Mouse (Mus musculus) heart, embryonic 14.5 days (tissue): ENCODE data around the gene Dyrk1b. TPM values are rescaled to one million over a fixed set of nuclear protein-coding genes. Genes with fewer than 3 reads are reported as not detected.
A peak's percentile ranks its signal among the peaks of the same experiment; 100 is the strongest.

Experiments
- ATAC-seq: fragments of 200-750 bp; cut with Nextera tagmentation; 2 replicates; pipeline ENCODE4 v1.8.0; 2017; ENCODE audit warnings: low read depth, moderate TSS enrichment; ENCODE audit not compliant: insufficient number of reproducible peaks, insufficient read depth, low FRiP score
- H3K27ac ChIP-seq, 2 experiments: fragments of 200-500 bp in 1 of 2; fragments of 300-500 bp in 1 of 2; sonication (generic) in 1 of 2; replicated peaks in 1 of 2; 2 replicates each; pipeline ENCODE4 v1.5.1; 2012 to 2014; ENCODE audit warnings: low read depth in 2 of 2, low read length in 2 of 2, control low read depth in 1 of 2, mild to moderate bottlenecking in 1 of 2, mixed read lengths in 1 of 2; ENCODE audit not compliant: control insufficient read depth in 1 of 2, insufficient read depth in 1 of 2
- H3K27me3 ChIP-seq: fragments of 300-500 bp; sonication (generic); 2 replicates; pipeline ENCODE4 v1.6.1; 2014; ENCODE audit warnings: mild to moderate bottlenecking, low read length, control low read depth; ENCODE audit not compliant: control insufficient read depth, insufficient read depth
- H3K36me3 ChIP-seq: fragments of 300-500 bp; sonication (generic); 2 replicates; pipeline ENCODE4 v1.6.1; 2014; ENCODE audit warnings: mild to moderate bottlenecking, control low read depth, low read length, mixed read lengths; ENCODE audit not compliant: control insufficient read depth, insufficient read depth
- H3K4me1 ChIP-seq, 2 experiments: fragments of 200-500 bp in 1 of 2; fragments of 300-500 bp in 1 of 2; sonication (generic) in 1 of 2; 2 replicates each; pipeline ENCODE4 v1.6.1; 2012 to 2014; ENCODE audit warnings: low read length in 2 of 2, control low read depth in 1 of 2, mixed read lengths in 1 of 2; ENCODE audit not compliant: control insufficient read depth in 2 of 2, insufficient read depth in 2 of 2
- H3K4me2 ChIP-seq: fragments of 300-500 bp; sonication (generic); 2 replicates; pipeline ENCODE4 v1.6.1; 2014; ENCODE audit warnings: mild to moderate bottlenecking, low read length
- H3K4me3 ChIP-seq, 2 experiments: fragments of 200-500 bp in 1 of 2; fragments of 300-500 bp in 1 of 2; sonication (generic) in 1 of 2; 2 replicates each; pipeline ENCODE4 v1.5.1; 2012 to 2014; ENCODE audit warnings: low read length in 2 of 2, mild to moderate bottlenecking in 2 of 2, control low read depth in 1 of 2, low read depth in 1 of 2, moderate library complexity in 1 of 2; ENCODE audit not compliant: control insufficient read depth in 1 of 2, insufficient read depth in 1 of 2
- H3K9ac ChIP-seq: fragments of 300-500 bp; sonication (generic); 2 replicates; pipeline ENCODE4 v1.6.1; 2014; ENCODE audit warnings: mild to moderate bottlenecking, low read length
- H3K9me3 ChIP-seq: fragments of 300-500 bp; sonication (generic); 2 replicates; pipeline ENCODE4 v1.6.1; 2016; ENCODE audit warnings: low read length, control low read depth; ENCODE audit not compliant: control insufficient read depth
- WGBS: fragments of 180-500 bp; shearing (Covaris S2); extraction: QIAGEN DNeasy Blood & Tissue Kit; methylation state at CpG from one replicate; pipeline ENCODE4 v1.1.7; 2014; 5-methylcytosine and 5-hydroxymethylcytosine counted together
- polyA plus RNA-seq: library from polyadenylated mRNA; unstranded; fragments of >200 nt; fragmentation: Nextera tagmentation; extraction: Ambion mirVana; gene quantifications from 2 replicates; pipeline ENCODE4 v1.2.1, GENCODE M21; 2014

The Dyrk1b gene
- polyA plus RNA-seq, 1 experiment from 2014 or later: 10.7 TPM

DNA sequence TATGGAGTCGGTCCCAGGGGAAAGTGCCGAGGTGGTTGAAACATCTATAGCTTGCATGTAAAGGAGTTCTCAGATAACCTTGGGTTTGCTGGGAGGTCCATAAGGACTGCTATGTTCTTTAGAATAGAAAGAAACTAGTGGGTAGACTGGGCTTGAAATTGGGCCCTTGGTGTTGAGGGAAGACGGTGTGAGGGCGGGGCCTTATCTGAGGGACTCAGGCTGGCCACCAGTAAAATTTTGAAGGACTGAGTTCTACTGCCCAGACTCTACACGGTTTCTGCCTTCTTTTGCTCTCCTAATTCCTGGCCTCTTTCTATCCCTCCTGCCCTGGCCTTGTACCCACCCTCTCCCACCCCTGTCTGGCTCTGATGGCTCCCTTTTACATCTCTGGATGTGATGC lies 1.6 kb downstream of the Dyrk1b start:
- no peak for ATAC-seq
- H3K9ac ChIP-seq: peak overlapping the region; percentile 89
- peak overlapping the region; percentile 90 to 98; a peak in 2 of 4 replicates for H3K4me3 ChIP-seq
- peaks cover 79% of the 10 kb centered on the region for H3K36me3 ChIP-seq
- no peaks in the 10 kb centered on the region for H3K9me3 ChIP-seq
- 74% methylated on average over 5 of the region's 5 CpGs for WGBS
- no peaks in the 10 kb centered on the region for H3K27me3 ChIP-seq
- peak overlapping the region; percentile 93 for H3K4me2 ChIP-seq
- peaks cover 5 to 9% of the 10 kb centered on the region in 2 experiments; a peak in 3 of 4 replicates for H3K4me1 ChIP-seq
- no peak overlapping the region for H3K27ac ChIP-seq

DNA sequence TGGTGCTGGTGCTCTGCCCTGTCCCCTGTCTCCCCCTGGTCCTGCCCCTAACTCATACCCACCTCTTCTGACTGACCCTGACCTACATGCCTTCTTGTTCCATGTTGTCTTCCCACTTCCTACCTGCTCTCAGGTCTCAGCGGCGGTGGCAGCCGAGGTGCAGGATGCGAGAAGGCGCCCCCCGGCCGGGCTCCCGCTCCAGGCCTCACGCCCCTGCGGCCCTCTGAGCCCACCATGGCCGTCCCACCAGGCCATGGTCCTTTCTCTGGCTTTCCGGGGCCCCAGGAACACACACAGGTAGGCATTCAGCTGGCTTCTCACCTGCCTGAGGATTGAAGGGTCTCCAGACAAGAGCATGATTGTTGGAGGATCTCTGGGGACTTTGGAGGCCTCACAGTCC lies 2.1 kb downstream of the Dyrk1b start:
- Histone ChIP-seq H3K27ac (no peak overlapping the region), H3K36me3 (peaks cover 79% of the 10 kb centered on the region), H3K9ac (peak overlapping the region; percentile 89; the same call in 1 of the 2 replicates), H3K9me3 (no peaks in the 10 kb centered on the region), H3K27me3 (no peaks in the 10 kb centered on the region), H3K4me1 (peaks cover 5 to 9% of the 10 kb centered on the region in 2 experiments; a peak in 3 of 4 replicates), H3K4me3 (no peak overlapping the region), H3K4me2 (no peak overlapping the region)
- no peak for ATAC-seq
- WGBS: 95% methylated on average over 12 of the region's 12 CpGs

DNA sequence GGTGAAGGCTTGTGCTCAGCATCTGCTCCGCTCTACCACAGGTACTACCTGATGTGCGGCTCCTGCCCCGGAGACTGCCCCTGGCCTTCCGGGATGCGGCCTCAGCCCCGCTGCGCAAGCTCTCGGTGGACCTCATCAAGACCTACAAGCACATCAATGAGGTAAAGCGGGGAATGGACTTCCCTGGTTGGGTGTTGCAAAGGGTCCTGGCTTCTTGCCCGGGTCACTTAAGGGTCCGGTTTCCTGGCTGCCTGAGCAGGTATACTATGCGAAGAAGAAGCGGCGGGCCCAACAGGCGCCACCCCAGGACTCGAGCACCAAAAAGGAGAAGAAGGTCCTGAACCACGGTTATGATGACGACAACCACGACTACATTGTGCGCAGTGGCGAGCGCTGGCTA lies 3.1 kb downstream of the Dyrk1b start:
- Histone ChIP-seq H3K4me1 (peaks cover 5 to 9% of the 10 kb centered on the region in 2 experiments; a peak in 3 of 4 replicates), H3K4me2 (no peak overlapping the region), H3K36me3 (peaks cover 79% of the 10 kb centered on the region), H3K27me3 (no peaks in the 10 kb centered on the region), H3K9ac (no peak overlapping the region), H3K27ac (no peak overlapping the region), H3K9me3 (no peaks in the 10 kb centered on the region), H3K4me3 (no peak overlapping the region)
- ATAC-seq: no peak
- WGBS: 93% methylated on average over 22 of the region's 22 CpGs

DNA sequence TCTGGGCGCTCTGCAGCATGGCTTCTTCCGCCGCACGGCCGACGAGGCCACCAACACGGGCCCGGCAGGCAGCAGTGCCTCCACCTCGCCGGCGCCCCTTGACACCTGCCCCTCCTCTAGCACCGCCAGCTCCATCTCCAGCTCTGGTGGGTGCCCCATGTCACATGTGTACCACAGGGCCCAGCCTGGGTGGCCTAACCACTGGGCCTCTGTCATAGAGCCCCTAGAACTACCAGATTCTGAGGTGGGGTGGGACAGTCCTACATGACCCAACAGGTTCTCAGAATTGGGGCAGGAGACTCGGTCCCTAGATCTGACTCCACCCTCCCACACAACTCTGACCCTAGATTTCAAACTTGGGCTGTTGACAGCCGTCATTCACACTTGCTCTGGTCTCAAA lies 6.6 kb downstream of the Dyrk1b start:
- Histone ChIP-seq H3K27ac (no peak overlapping the region), H3K4me2 (no peak overlapping the region), H3K36me3 (peaks cover 96% of the 10 kb centered on the region), H3K9me3 (no peaks in the 10 kb centered on the region), H3K9ac (no peak overlapping the region), H3K4me3 (no peak overlapping the region), H3K4me1 (peaks cover 0 to 2% of the 10 kb centered on the region in 2 experiments; a peak in 3 of 4 replicates), H3K27me3 (no peaks in the 10 kb centered on the region)
- 92% methylated on average over 14 of the region's 14 CpGs for WGBS
- ATAC-seq: no peak

DNA sequence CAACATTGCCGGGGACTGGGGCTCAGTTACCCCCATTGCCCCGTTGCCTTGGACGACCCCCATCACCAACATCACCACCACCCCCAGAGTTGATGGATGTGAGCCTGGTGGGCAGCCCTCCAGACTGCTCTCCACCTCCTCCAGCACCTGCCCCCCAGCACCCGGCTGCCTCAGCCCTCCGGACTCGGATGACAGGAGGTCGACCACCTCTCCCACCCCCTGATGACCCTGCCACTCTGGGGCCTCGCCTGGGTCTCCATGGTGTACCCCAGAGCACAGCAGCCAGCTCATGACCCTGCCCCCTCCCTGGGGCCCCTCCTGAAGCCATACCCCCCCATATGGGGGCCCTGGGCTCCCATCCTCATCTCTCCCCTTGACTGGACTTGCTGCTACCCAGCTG lies 7.4 kb downstream of the Dyrk1b start:
- no peak for ATAC-seq
- Histone ChIP-seq H3K27ac (no peak overlapping the region), H3K27me3 (no peaks in the 10 kb centered on the region), H3K4me1 (no peaks in the 10 kb centered on the region), H3K4me3 (no peak overlapping the region), H3K9me3 (no peaks in the 10 kb centered on the region), H3K9ac (no peak overlapping the region), H3K36me3 (peaks cover 95% of the 10 kb centered on the region), H3K4me2 (no peak overlapping the region)
- WGBS: 92% methylated on average over 8 of the region's 8 CpGs

DNA sequence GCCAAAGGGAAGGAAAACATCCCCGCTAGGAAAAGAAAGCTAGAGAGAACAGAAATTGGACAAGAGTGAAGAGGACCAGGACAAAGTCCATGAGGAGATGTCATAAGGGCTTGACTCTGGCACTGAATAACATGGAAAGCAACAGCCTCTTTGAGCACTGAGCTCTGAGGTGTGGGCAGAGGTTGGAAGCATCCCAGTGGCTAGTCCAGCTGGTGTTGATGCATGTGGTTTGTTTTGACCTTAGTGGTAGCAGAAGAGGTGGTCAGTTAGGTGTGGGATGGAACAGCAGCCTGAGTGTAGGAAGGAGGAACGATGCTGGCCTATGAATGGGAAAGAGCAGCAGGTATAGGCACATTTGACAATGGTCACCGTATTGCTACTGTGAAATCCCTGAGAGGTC lies 12.2 kb downstream of the Dyrk1b start:
- H3K27ac ChIP-seq: no peak overlapping the region
- WGBS: 94% methylated on average over 3 of the region's 3 CpGs
- H3K36me3 ChIP-seq: peaks cover 74% of the 10 kb centered on the region
- no peak for ATAC-seq
- H3K4me2 ChIP-seq: no peak overlapping the region
- no peaks in the 10 kb centered on the region for H3K27me3 ChIP-seq
- H3K9me3 ChIP-seq: no peaks in the 10 kb centered on the region
- no peak overlapping the region for H3K9ac ChIP-seq
- no peaks in the 10 kb centered on the region for H3K4me1 ChIP-seq
- H3K4me3 ChIP-seq: no peak overlapping the region

DNA sequence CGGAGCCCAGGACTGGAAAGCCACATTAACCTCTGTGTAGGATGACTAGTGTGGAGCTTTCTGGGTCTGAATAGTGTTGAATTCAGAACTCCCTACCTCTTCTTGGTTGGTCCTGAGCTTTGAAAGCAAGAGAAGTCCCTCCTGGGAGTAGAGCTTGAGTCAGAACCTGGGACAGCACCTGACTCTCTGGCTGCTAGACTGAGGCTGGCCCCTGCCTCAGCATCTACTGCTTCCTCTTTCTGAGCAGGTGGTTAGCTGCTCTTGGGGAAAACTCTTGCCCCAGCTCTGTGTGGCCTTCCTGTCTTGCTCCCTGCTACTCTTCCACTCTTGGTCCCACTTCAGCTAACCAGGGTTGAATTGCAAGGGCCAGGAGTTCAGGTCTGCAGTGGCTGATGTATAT lies 12.6 kb downstream of the Dyrk1b start:
- no peak overlapping the region for H3K4me2 ChIP-seq
- no peak overlapping the region for H3K27ac ChIP-seq
- H3K9ac ChIP-seq: no peak overlapping the region
- no peak for ATAC-seq
- no peaks in the 10 kb centered on the region for H3K27me3 ChIP-seq
- H3K9me3 ChIP-seq: no peaks in the 10 kb centered on the region
- H3K4me1 ChIP-seq: no peaks in the 10 kb centered on the region
- no peak overlapping the region for H3K4me3 ChIP-seq
- 96% methylated on average over 1 of the region's 1 CpGs for WGBS
- H3K36me3 ChIP-seq: peaks cover 70% of the 10 kb centered on the region

DNA sequence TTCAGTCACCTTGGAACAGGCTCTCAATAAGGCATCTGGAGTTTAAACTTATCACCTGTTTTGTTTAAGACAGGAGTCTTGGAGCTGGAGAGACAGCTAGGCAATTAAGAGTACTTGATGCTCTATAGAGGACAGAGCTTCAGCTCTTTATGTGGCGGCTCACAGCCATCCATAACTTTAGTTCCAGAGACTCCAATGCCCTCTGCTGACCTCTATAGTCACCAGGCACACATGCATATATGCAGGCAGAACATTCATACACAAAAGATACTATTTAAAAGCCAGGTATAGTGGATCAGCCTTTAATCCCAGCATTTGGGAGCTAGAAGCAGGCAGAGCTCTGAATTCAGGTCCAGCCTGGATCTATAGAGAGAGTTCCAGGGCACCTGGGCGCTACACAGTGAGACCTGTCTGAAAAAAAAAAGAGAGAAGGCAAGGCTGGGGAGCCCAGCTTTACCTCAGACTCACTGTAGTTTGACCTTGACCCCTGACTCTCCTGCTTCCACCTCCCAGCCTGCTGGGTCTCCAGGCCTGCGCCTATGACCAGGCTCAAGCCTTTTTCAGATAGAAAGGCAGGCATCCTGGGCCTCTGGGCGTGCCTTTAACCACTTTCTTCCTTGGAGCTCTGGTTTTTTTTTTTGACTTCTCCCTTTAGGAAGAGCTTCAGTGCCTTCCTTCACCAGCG lies 16.3 kb downstream of the Dyrk1b start:
- Histone ChIP-seq H3K4me1 (no peaks in the 10 kb centered on the region), H3K4me2 (no peak overlapping the region), H3K27ac (no peak overlapping the region), H3K27me3 (no peaks in the 10 kb centered on the region), H3K9me3 (no peaks in the 10 kb centered on the region), H3K9ac (no peak overlapping the region), H3K4me3 (no peak overlapping the region), H3K36me3 (peaks cover 43% of the 10 kb centered on the region)
- 86% methylated on average over 5 of the region's 5 CpGs for WGBS
- no peak for ATAC-seq
